Mouse (Mus musculus) erythroblast, adult 5-6 weeks (primary cell): Measurements from ENCODE around the gene Mrpl45. TPM values are rescaled to one million over a fixed set of nuclear protein-coding genes. Genes with fewer than 3 reads are reported as not detected.

Experiments used
- ATAC-seq: replicated peaks from 2 replicates; pipeline ENCODE4 v1.8.0; 2016; ENCODE audit warnings: moderate number of reproducible peaks, mild to moderate bottlenecking, moderate TSS enrichment, inconsistent platforms; ENCODE audit not compliant: poor library complexity, low FRiP score, severe bottlenecking
- total RNA-seq, 2 experiments: library from RNA; stranded (forward) in 1 of 2; stranded (reverse) in 1 of 2; fragments of 150-400 nt in 1 of 2; fragments of 200-764, 138-1000 nt in 1 of 2; gene quantifications; 2 replicates each; pipeline versions ENCODE4 v1.2.3 to v1.2.4; 2015 to 2017; ENCODE audit warnings: low replicate concordance in 2 of 2

Gene Mrpl45
- total RNA-seq, 2 experiments from 2014 or later: 3.7 to 7.3 TPM

DNA sequence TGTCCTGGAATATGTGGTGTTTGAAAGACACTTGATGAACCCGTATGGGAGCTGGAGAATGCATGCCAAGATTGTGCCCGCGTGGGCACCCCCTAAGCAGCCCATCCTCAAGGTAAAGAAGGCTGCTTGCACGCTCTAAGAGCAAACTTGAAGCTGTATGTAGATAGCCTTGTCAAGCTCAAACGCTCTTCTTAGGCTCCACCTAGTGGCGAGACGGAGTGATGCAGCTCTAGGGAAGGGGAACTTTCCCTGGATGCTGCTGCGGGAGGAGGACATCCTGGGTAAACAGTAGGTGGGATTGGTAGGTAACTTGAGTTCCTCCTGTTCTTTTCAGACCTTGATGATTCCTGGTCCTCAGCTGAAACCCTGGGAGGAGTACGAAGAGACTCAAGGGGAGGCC lies 12.6 kb downstream of the Mrpl45 start:
- peak; percentile 84 for ATAC-seq

- no peak for ATAC-seq
These were observed 14.8 kb downstream of the Mrpl45 start for GRCm38 (mm10) chr11:97330315-97330714.

DNA sequence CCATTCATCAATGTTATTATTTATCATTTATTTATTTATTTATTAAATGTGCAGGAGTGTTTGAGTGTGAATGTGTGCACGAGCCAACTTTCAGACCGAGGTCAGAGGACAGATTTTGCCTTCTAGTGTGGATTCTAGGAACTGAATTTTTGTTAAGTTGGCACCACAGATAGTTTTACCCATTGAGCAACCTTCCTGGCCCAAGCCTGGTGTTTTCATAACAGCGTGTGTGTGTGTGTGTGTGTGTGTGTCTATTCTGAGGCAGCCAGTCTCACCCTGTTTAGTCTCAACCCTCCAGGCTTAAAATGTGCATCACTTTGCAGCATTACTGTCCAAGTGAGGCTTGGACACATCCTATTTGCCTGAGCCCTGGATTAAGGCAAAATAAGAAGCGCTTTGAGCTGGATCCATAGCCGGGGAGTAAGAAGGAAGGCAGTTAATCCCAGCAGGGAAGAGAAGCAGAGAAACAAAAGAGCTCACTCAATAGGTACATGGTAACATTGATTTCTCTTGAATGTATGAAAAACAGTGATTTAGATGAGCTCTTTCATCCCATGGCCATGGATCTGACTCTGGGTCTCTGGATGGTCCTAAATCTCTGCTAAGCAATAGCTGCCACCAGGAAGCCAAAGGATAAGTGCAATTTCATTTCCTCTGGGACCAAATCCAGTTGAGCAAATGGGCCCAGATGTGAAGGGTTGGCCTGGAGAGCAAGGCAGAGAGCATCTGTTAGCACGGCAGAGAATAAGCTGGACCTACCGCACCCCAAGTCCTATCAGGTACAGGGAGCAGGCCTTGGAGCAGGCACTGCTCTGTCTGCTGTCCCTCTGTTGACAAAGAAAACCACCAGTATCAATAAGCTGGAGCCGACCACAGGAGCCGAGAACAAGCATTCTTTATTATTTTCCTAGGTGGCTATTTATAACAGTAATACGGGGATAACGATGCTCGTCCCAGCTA lies 16.0 kb downstream of the Mrpl45 start:
- no peak for ATAC-seq

GRCm38 (mm10) chr11:97333044-97333443 lies 17.5 kb downstream of the Mrpl45 start:
- no peak for ATAC-seq

GRCm38 (mm10) chr11:97333896-97334295 lies 18.4 kb downstream of the Mrpl45 start:
- ATAC-seq: no peak

DNA sequence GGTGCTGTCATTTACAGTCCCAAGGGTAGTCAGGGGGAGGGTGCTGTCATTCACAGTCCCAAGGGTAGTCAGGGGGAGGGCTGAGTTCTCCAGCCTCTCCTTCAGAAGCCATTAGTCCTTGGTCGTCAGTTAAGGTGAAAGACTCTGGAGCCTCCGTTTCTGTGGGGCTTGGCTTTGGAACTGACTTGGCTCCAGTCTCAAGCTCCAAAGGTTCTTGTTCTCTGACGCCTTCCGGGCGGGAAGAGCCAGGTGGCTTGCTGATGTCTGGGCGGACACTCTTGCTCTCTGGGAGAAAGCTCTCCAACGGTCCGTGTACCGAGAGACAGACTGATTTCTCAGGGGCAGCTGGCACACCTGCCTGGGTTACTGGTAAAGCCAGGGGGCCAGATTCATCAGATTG lies 18.9 kb downstream of the Mrpl45 start:
- ATAC-seq: no peak

DNA sequence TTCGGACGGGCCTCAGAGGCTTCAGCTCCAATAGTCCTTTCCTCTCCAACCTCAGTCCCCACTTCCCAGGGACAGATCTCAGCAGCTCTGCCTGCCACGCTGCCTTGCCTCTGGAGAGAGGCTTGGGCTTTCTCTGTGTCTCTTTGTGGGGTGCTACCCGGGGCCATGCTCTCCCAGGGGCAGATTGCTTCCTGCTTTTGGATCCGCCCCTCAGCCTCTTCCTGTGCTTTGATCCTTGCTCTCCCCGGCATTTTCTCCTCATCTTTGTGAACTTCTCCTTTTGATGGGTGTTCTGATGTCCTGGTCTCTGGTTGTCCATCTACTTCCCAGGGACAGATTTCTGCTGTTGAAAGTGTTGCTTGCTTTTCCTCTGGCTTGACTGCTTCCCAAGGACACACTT lies 20.7 kb downstream of the Mrpl45 start:
- ATAC-seq: no peak

- no peak for ATAC-seq
These were observed 21.3 kb downstream of the Mrpl45 start for GRCm38 (mm10) chr11:97336751-97337345.

DNA sequence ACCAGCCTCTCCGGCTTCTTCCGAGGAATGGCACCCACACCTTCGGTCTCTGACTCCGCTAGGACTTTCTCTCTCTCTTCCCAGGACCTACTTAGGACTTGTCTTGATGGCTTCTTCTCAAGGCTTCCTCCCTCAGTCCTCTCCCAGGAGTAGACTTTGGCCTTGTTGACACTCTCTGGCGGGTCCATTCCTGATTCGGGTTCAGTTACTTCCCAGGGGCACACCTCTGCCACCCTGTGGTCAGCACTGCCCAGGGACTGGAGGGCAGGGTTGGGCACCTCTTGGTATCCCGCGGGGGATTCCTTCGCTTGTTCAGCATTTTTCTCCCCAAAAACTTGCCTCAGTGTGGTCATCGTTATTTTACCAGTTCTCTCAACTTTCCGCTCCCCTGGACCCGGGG lies 21.8 kb downstream of the Mrpl45 start:
- ATAC-seq: no peak

- ATAC-seq: no peak
These were observed 22.9 kb downstream of the Mrpl45 start for GRCm38 (mm10) chr11:97338302-97338976.

GRCm38 (mm10) chr11:97338977-97339315 lies 23.4 kb downstream of the Mrpl45 start:
- ATAC-seq: no peak

DNA sequence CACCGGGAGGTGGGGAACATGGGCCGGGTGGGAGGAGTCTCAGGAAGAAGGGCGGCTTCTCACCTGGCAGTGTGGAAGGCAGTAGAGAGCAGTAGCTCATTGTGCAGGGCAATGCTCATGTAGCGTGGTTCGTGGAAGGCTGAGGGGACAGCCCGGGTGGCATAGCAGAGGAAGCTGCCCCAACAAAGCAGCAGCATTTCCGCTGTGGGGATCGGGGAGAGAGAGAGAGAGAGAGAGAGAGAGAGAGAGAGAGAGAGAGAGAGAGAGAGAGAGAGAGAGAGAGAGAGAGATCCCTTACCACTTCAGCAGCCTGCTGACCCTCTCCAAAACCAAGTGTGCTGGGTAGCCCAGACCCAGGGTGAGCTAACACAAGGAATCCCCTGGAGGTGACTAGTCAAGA lies 27.7 kb downstream of the Mrpl45 start:
- no peak for ATAC-seq

- no peak for ATAC-seq
These were observed 28.1 kb downstream of the Mrpl45 start for GRCm38 (mm10) chr11:97343619-97344018.

DNA sequence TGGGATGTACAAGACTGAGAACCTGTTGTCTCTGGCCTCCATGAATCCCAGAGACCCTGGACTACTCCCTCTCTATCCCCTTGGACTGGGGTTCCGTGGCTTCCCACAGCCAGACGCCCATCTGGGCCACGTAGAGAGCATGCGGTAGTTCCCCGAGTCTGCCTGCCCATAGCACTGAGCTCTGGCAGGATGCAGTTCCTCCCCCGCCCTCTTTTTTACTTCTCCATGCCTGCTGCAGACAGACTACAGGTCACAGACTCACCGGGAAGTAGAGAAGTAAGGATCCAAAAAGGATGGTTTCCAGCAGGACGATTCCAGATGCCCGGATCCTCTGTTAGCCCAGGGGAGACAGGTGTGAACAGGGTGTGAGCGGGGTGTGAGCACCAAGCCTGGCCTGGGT lies 29.9 kb downstream of the Mrpl45 start:
- ATAC-seq: no peak

DNA sequence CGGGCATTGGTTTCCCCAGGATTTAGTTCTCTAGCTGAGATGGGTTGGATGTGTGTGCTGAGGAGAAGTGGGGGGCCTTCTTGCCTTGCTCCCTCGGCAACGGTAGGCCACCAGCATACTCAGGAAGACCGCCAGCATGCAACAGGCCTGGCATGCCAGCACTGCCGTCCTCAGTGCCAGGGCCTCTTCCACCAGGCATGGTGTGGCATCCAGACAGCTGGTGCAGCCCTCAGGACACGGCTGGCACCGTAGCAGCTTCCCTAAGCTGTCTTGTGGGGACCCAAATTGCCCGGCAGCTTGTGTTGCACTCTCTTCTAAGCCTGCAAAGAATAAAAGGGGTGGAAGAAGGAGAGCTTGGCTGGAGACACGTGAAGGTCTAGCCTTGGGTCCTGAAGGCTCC lies 30.9 kb downstream of the Mrpl45 start:
- ATAC-seq: no peak

- no peak for ATAC-seq
These were observed 31.8 kb downstream of the Mrpl45 start for GRCm38 (mm10) chr11:97347291-97347690.

DNA sequence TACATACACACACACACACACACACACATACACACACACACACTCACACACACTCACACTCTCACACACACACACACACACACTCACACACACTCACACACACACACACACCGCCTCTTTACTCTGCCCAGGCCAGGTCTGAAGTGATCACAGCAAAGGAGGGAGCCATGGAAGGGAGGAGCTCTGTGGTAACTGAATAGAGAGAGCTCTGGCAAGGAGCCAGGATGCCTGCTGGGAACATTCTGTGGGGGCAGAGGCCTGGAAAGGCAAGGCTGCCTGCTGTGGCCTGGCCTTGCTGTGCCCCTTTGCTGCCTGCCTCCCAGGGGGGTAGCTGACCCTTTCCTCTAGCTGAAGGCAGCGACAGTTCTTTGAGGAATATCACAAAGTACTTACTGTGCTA lies 34.5 kb downstream of the Mrpl45 start:
- ATAC-seq: no peak

DNA sequence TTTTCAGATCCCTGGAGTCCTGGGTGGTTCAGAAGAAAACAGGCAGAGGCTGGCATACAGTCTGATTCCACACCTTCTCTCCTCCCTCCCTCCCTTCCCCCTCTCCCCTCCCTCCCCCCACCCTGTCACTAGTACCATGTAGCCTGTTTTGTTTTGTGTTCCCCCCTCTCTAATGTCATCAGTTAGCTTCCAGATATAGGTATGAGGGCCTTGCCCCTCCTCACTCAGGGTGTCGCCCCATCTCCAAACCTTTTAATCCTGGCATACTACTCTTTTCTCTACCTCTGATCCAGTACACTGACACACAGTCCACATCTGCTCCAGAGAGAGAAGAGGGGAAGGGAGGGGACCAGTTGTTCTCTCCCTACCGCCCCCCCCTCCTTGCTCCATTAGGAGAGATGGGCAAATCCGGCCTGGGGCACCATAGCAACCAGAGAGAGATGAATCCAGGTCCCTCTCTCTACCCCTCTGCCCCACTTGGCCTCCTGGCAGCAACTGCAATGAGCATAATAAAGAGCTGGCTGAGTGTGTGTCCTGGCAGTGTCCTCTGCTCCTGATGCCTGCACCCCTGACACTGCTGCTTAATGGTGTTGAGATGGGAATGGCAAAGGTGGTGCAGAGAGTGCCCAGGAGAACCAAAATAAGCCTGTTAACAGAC lies 36.6 kb downstream of the Mrpl45 start, which contains the start of gene Gpr179:
Gene Gpr179 (minus strand): TSS at position 51 of the 658 bp plus-strand sequence.
- no peak for ATAC-seq

DNA sequence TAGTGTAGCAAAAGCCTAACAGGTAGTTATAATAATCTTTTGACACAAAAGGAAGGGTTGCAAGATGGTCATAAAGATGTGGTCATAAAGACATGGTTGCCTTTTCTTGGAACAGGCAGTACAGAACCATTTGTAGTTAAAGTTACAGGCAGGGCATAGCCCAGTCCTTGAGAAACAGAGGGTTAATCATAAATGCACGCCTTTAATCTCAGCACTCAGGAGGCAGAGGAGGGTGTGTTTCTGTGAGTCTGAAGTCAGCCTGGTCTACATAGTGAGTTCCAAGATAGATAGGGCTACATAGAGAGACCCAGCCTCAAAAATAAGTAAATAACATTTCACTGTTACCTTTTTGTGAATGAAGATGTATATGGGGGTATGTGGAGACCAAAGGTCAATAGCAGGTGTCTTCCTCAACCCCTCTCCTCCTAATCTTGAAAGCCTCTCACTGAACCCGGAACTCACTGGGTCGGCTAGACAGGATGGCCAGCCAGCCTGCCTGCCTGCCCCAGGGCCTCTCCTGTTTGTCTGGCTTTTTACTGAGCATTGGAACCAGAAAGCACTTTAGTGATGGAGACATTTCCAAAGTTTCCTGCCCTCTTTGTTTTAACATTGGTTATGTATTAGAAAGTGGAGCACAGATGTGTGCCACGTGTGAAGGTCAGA lies 37.5 kb downstream of the Mrpl45 start:
- no peak for ATAC-seq

DNA sequence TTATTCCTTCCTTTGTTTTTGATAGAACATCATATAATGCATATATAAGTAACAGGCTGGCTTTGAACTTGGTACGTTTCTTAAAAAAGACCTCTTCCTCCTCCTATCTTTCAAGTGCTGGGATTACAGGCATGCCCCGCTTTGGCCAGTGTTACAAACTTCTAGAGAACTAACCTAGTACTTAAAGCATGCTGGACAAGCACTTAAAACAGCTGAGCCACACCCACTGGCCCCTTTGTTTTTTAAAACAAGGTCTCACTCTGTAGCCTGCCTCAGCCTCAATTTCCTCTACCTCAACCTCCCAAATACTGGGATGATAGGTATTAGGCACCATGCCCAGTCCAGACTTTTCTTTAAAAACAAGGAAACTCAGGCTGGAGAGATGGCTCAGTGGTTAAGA lies 39.1 kb downstream of the Mrpl45 start:
- no peak for ATAC-seq
